8 mouse cellular contexts compared by ENCODE assay signal in the genomic region with DNA sequence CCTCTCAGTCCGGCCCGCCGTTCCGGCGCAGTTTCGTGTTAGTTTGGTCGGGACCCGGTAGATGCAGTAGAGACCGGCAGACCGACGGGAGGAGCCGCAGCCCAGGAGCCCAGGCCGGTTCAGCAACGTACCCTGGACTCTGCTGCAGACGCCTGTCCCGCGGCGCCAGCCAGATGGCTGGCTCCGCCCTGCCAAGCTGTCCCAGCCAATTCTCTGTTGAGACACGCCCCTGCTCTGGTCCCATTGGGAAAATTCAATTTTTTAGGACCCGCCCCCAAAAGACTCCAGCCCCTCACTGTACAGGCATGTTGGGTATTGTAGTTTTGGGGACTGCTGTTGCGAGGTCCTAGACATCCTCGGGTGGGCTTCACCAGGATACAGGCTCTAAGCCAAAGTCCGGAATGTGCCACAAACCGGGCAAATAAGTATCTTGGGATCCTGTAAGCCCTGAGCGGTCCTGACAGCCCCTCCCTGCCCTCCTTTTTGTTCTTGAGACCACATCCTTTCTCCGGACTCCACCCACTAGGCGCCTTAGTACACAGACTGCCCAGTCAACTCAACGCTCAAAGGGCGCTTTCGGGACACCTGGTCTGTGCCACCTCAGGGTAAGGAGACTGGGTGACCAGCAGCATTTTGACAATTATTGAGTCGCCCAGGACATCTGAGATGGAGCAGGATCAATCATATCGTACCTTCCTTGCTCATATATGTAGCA. TPM values are rescaled to one million over a fixed set of nuclear protein-coding genes. Genes with fewer than 3 reads are reported as not detected.
DNase-seq lines count a peak whose midpoint lies in the region; ATAC-seq lines count a peak whose summit lies in the region.

No protein-coding gene starts in this region.

- H3K4me2 ChIP-seq in intestine, embryonic 14.5 days (ENCODE audit: low read length) = peak overlapping the region; percentile 73

- H3K36me3 ChIP-seq in intestine, embryonic 14.5 days (ENCODE audit: control insufficient read depth, insufficient read depth, low read length) = peaks cover 9% of the 10 kb centered on the region

- intact Hi-C loops in gastrocnemius, postnatal 14 days (cut with DNase I; ENCODE audit: low total_unique reads) = loop anchor here (5.0 to 10.0 kb wide), 3 partner anchors 58 to 248 kb away; no protein-coding TSS in a partner anchor
- intact Hi-C loops in left cerebral cortex, postnatal 14 days (cut with DNase I) = loop anchor here (5.0 kb wide), 2 partner anchors 148 to 248 kb away; no protein-coding TSS in a partner anchor

- peaks cover 34% of the 10 kb centered on the region for H3K4me1 ChIP-seq in intestine, embryonic 14.5 days (replicated peaks; ENCODE audit: control insufficient read depth, insufficient read depth, low read length)

- peak overlapping the region; percentile 67 for H3K4me3 ChIP-seq in intestine, embryonic 14.5 days (ENCODE audit: low read depth, low read length)

- peak overlapping the region; percentile 69 for H3K27ac ChIP-seq in intestine, embryonic 14.5 days (ENCODE audit: low read depth)

- H3K9ac ChIP-seq in intestine, embryonic 14.5 days (ENCODE audit: low read length) = peak overlapping the region; percentile 76

- ATAC-seq in intestine, embryonic 14.5 days (replicated peaks; ENCODE audit: low FRiP score, low TSS enrichment, low read depth) = peak; percentile 87

- H3K27me3 ChIP-seq in intestine, embryonic 14.5 days (replicated peaks; ENCODE audit: control insufficient read depth, insufficient read depth, low read length) = no peaks in the 10 kb centered on the region

- 4% methylated on average over 33 of the region's 33 CpGs for WGBS in intestine, embryonic 14.5 days

- peaks cover 1% of the 10 kb centered on the region; the same call in 1 of the 2 replicates for H3K9me3 ChIP-seq in intestine, embryonic 14.5 days (ENCODE audit: control insufficient read depth, low read length)

- DNase-seq in adrenal gland, adult (ENCODE audit: inconsistent age in 2 of 2, low spot score in 1 of 2) = peak; percentile 95 to 98
- DNase-seq in embryo, embryonic 10.5 days (ENCODE audit: low spot score) = peak; percentile 99
- DNase-seq in gastrocnemius, postnatal 14 days = peak; percentile 93
- DNase-seq in intestine, embryonic 14.5 days (ENCODE audit: low spot score) = peak; percentile 90
- DNase-seq in left cerebral cortex, postnatal 14 days (ENCODE audit: low spot score in 2 of 2) = peak; percentile 88 to 93
- peak; percentile 94 for DNase-seq in mesoderm, embryonic 11.5 days (ENCODE audit: low read depth, low spot score)
- DNase-seq in right cerebral cortex, postnatal 36 days (ENCODE audit: low spot score in 2 of 2) = peak; percentile 78 to 90
- DNase-seq in yolk sac, embryonic 10.5 days (ENCODE audit: low spot score) = peak; percentile 96

RNA-seq across cellular contexts. Expression of a gene that starts 1.1 kb away (rescaled TPM):
- 100 to 1,000 TPM in 1 of 2 experiments, 10 to 100 TPM in 1; 96.8 to 123 TPM for total RNA-seq in gastrocnemius, postnatal 14 days (2021)
- 87.0 and 88.2 TPM in 2 replicates for polyA plus RNA-seq in intestine, embryonic 14.5 days (2014; fragmentation: Nextera tagmentation; extraction: Ambion mirVana)
- total RNA-seq in left cerebral cortex, postnatal 14 days (2021) = 10 to 100 TPM; 10.8 to 13.1 TPM

RNA-seq across cellular contexts. Expression of a gene that starts 24.8 kb away (rescaled TPM):
- total RNA-seq in gastrocnemius, postnatal 14 days (2021) = 10 to 100 TPM; 27.5 to 38.5 TPM
- polyA plus RNA-seq in intestine, embryonic 14.5 days (2014; fragmentation: Nextera tagmentation; extraction: Ambion mirVana) = 146 and 160 TPM in 2 replicates
- 100 to 1,000 TPM; 156 to 170 TPM for total RNA-seq in left cerebral cortex, postnatal 14 days (2021)

RNA-seq across cellular contexts. Expression of a gene that starts 34.6 kb away (rescaled TPM):
- total RNA-seq in gastrocnemius, postnatal 14 days (2021) = 1 to 10 TPM; 1.9 to 2.9 TPM
- polyA plus RNA-seq in intestine, embryonic 14.5 days (2014; fragmentation: Nextera tagmentation; extraction: Ambion mirVana) = 4.1 and 4.3 TPM in 2 replicates
- 10 to 100 TPM; 51.7 to 53.4 TPM for total RNA-seq in left cerebral cortex, postnatal 14 days (2021)

RNA-seq across cellular contexts. Expression of a gene that starts 51.2 kb away (rescaled TPM):
- under 1 TPM in 1 of 2 experiments, not detected in 1; 0.09 TPM for total RNA-seq in gastrocnemius, postnatal 14 days (2021)
- 0.61 and 0.75 TPM in 2 replicates for polyA plus RNA-seq in intestine, embryonic 14.5 days (2014; fragmentation: Nextera tagmentation; extraction: Ambion mirVana)
- total RNA-seq in left cerebral cortex, postnatal 14 days (2021) = 1 to 10 TPM; 3.6 to 7.2 TPM

Comparison
In these comparisons a context has a peak if more than half of its experiments do, and no peak if none do; other contexts are left out.
1. Peak in every context shown above with its lines: DNase-seq, ATAC-seq, H3K4me3 ChIP-seq and H3K27ac ChIP-seq.
2. RNA of a gene that starts 1.1 kb away (total RNA-seq): 96.8 to 123 TPM in gastrocnemius, postnatal 14 days; 10.8 to 13.1 TPM in left cerebral cortex, postnatal 14 days; every median in the first group is over 4 times any median in the second.
3. RNA of a gene that starts 34.6 kb away (total RNA-seq): 51.7 to 53.4 TPM in left cerebral cortex, postnatal 14 days; 1.9 to 2.9 TPM in gastrocnemius, postnatal 14 days; every median in the first group is over 10 times any median in the second.